Mouse (Mus musculus): ENCODE measurements around the gene Arf1.
"Not testable (repeated sequence)": the region's sequence is repeated elsewhere in the genome, so short reads cannot be mapped to it uniquely, and the experiment has no call there.

DNA sequence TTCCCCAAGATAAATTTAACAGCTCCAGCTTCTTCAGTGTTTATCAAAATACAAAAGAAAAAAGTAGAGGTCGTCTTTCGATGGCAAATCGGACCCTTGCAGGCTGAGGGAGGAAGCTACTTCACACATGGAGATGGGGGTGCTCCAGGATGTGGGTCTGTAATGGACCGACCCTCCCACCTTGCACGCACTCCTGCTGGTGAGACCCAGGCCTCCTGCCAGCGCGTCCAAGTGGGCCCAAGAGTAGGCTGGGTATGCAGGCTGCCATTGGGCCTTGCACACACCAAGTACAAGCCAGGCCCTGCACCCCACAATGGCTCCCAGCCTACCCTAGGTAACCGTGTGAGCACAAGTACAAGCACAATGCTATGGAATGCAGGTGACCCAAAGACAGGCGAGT, 16.5 kb downstream of the Arf1 start:
- TF ChIP-seq GATA1, TAL1 (IDR thresholded peaks at IDR 0.05; ENCODE audit: low read length): not testable (repeated sequence)

Data from erythroblast, embryonic 14.5 days (primary cell).